Mouse (Mus musculus): Measurements from ENCODE around the gene Ripor2. TPM values are rescaled to one million over a fixed set of nuclear protein-coding genes. Genes with fewer than 3 reads are reported as not detected.

The Ripor2 gene
- polyA plus RNA-seq, 1 experiment from 2014 or later, result 24.5 TPM

DNA sequence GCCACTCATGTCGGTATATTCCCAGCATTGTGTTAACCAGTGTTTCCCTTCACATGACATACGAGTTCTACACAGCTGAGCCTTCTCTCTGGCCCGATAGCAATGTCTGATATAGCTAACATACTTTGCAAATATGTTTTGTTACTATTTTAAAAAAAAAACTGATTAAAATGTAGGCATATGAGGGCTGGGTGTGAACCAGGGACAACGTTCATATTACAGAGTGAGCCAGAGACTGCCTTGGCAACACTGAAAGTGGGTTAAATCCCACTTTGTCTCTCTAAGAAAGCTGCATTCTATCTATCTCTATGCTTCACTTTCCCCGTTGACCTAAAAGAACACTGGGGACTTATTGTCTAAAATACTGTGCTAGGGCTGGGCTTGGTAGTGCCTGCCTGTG is 147.1 kb downstream of the Ripor2 start:
- Histone ChIP-seq H3K9ac (replicated peaks) (no peak overlapping the region), H3K27me3 (no peaks in the 10 kb centered on the region), H3K4me1 (0 out of 2 replicates have a peak, but pooled peaks cover 4% of the 10 kb centered on the region), H3K9me3 (no peaks in the 10 kb centered on the region), H3K27ac (replicated peaks) (no peak overlapping the region), H3K36me3 (0 out of 2 replicates have a peak, but pooled peaks cover 3% of the 10 kb centered on the region), H3K4me3 (no peak overlapping the region), H3K4me2 (replicated peaks) (no peak overlapping the region)
- 90% methylated on average over 5 of the region's 5 CpGs for WGBS
- no peak for ATAC-seq (replicated peaks)

DNA sequence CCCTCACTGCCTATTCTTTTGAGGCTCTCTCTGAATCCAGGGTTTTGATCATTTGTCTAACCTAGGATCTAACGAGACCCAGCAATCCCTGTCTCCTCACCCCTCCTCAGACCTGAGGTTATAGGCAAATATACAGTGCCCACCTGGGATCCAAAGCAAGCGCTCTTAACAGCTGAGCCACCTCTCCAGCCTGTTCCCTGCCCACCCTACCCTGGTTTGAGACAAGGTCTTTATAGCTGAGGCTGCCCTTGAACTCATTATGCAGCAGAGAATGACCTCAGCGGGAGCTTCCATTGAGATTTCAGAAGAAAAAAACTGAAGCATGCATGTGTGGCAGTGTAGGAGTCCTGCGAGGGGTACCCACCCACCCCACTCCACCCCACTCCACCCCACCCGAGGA is 152.5 kb downstream of the Ripor2 start:
- Histone ChIP-seq H3K27ac (replicated peaks) (no peak overlapping the region), H3K9ac (replicated peaks) (no peak overlapping the region), H3K4me3 (no peak overlapping the region), H3K36me3 (0 out of 2 replicates have a peak, but pooled peaks cover 2% of the 10 kb centered on the region), H3K9me3 (no peaks in the 10 kb centered on the region), H3K27me3 (no peaks in the 10 kb centered on the region), H3K4me1 (no peaks in the 10 kb centered on the region), H3K4me2 (replicated peaks) (no peak overlapping the region)
- WGBS, result 68% methylated on average over 5 of the region's 5 CpGs
- ATAC-seq (replicated peaks), result no peak

DNA sequence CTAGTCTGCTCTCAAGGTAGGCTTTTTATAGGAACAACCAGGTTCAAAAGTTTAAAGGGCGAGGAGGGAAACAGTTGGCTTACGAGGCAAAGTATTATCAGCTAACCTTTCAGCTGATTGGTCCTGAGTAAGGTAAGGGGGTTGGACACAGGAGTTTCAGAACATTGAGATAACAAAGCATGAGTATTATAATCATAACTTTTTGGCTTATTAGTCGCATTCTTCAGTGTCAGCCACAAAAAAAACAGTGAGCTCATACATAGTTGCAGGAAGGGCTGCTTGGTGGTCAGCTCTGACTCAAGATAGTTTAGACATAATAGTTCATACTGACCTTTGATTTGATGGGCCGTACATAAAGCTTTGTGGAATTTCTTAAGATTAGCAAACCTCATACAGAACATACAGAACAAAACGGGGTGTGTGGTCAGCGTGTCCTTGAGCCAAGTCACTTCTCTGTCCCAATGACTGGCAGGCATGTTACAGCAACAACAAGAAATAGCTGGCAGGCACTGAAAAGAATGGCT is 153.7 kb downstream of the Ripor2 start:
- no peak overlapping the region for H3K4me2 ChIP-seq (replicated peaks)
- H3K4me3 ChIP-seq, result no peak overlapping the region
- WGBS, result 67% methylated on average over 6 of the region's 6 CpGs
- no peaks in the 10 kb centered on the region for H3K9me3 ChIP-seq
- H3K4me1 ChIP-seq, result no peaks in the 10 kb centered on the region
- H3K36me3 ChIP-seq, result 0 out of 2 replicates have a peak, but pooled peaks cover 2% of the 10 kb centered on the region
- no peaks in the 10 kb centered on the region for H3K27me3 ChIP-seq
- H3K9ac ChIP-seq (replicated peaks), result no peak overlapping the region
- ATAC-seq (replicated peaks), result no peak
- H3K27ac ChIP-seq (replicated peaks), result no peak overlapping the region

DNA sequence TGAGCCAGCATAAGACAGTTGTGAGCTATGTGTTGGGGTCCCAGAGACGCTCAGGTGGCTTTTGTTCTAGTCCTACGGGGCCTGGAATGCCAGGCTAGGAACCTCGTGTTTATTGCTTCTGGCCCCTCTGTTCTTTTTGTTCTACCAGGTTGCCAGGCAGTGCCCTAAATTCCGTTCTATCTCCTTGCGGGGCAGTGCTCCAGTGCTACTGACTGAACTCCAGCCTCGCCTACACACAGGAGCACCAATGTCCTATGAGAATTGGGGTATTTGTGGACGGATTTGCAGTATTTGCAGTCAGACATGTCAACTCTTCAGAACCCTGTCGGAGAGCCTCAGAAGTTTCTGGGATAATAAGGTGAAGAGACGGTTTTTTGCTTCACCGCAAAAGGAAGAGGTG is 159.0 kb downstream of the Ripor2 start, which contains the start of gene Armh2:
TSS of gene Armh2 (plus strand) at position 205 of the 400 bp plus-strand sequence.
- H3K4me2 ChIP-seq (replicated peaks), result no peak within 1 kb of the TSS
- no peak for ATAC-seq (replicated peaks)
- H3K27me3 ChIP-seq, result no peaks in the 10 kb centered on the region
- no peak within 1 kb of the TSS for H3K9ac ChIP-seq (replicated peaks)
- WGBS, result 84% methylated on average over 10 of the region's 10 CpGs
- no peaks in the 10 kb centered on the region for H3K9me3 ChIP-seq
- no peaks in the 10 kb centered on the region for H3K4me1 ChIP-seq
- H3K27ac ChIP-seq (replicated peaks), result no peak within 1 kb of the TSS
- H3K36me3 ChIP-seq, result 0 out of 2 replicates have a peak, but pooled peaks cover 2% of the 10 kb centered on the region
- no peak within 1 kb of the TSS for H3K4me3 ChIP-seq

DNA sequence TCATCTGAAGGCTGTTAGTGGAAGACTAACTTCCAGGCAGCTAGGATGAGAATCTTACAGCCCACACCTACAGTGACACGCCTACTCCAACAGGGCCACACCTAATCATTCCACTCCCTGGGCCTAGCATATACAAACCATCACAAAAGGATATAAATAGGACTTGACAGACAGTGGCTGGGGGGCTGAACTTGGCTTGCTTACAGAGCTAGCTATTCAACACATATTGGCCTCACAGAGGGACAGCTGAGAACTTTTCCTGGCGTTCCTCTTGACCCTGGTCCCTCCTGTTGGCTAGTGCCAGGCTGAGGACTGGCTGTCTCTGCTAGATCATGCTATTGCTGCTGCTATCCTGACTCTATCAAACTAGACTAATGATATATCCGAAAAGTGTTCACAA is 165.8 kb downstream of the Ripor2 start:
- Histone ChIP-seq H3K4me1 (no peaks in the 10 kb centered on the region), H3K4me3 (no peak overlapping the region), H3K9me3 (no peaks in the 10 kb centered on the region), H3K4me2 (replicated peaks) (no peak overlapping the region), H3K27me3 (no peaks in the 10 kb centered on the region), H3K36me3 (0 out of 2 replicates have a peak, but pooled peaks cover 5% of the 10 kb centered on the region), H3K27ac (replicated peaks) (no peak overlapping the region), H3K9ac (replicated peaks) (no peak overlapping the region)
- WGBS, result 84% methylated on average over 3 of the region's 3 CpGs
- ATAC-seq (replicated peaks), result no peak

DNA sequence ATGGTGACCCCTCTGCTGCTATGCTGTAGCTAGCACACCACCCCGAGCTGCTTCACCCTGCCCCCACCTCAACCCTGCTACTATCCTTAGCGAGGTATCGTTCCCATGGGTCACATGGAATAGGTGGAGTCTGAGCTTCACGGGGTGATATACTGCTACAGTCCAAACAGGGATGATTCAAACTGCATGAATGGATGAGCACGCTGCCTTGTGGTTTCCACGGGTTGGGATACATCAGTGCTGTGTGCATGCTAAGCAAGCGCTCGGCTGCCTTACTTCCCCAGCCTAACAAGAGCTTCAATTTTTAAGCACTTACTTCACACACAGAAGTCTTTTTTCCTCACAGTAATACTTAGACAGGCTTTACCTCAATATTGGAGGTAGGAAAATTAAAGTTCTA is 168.8 kb downstream of the Ripor2 start:
- no peak overlapping the region for H3K4me3 ChIP-seq
- H3K9ac ChIP-seq (replicated peaks), result no peak overlapping the region
- no peaks in the 10 kb centered on the region for H3K9me3 ChIP-seq
- WGBS, result 91% methylated on average over 8 of the region's 8 CpGs
- H3K4me1 ChIP-seq, result no peaks in the 10 kb centered on the region
- no peak overlapping the region for H3K27ac ChIP-seq (replicated peaks)
- no peaks in the 10 kb centered on the region for H3K27me3 ChIP-seq
- no peak for ATAC-seq (replicated peaks)
- 0 out of 2 replicates have a peak, but pooled peaks cover 7% of the 10 kb centered on the region for H3K36me3 ChIP-seq
- H3K4me2 ChIP-seq (replicated peaks), result no peak overlapping the region

DNA sequence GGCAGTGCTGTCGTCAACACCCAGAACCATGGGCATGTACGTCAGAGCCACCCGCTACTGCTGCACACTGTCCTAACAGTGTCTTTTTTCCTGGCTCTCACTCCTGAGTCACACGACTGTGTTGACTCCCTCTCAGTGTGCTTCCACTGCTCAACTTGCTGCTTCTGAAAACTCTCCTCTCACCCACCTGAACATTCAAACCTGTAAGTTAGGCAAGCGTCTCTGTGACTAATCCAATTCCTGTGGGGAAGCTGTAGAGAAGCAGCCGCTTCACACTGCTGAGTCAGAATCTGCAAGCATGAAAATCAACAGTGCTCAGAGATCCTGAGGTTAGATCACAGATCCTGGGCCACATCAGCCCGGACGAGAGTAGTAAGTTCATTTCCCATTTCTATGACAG is 169.4 kb downstream of the Ripor2 start:
- Histone ChIP-seq H3K27ac (replicated peaks) (no peak overlapping the region), H3K9me3 (no peaks in the 10 kb centered on the region), H3K36me3 (0 out of 2 replicates have a peak, but pooled peaks cover 7% of the 10 kb centered on the region), H3K9ac (replicated peaks) (no peak overlapping the region), H3K4me2 (replicated peaks) (no peak overlapping the region), H3K4me3 (no peak overlapping the region), H3K27me3 (no peaks in the 10 kb centered on the region), H3K4me1 (no peaks in the 10 kb centered on the region)
- ATAC-seq (replicated peaks), result no peak
- WGBS, result 91% methylated on average over 8 of the region's 8 CpGs

DNA sequence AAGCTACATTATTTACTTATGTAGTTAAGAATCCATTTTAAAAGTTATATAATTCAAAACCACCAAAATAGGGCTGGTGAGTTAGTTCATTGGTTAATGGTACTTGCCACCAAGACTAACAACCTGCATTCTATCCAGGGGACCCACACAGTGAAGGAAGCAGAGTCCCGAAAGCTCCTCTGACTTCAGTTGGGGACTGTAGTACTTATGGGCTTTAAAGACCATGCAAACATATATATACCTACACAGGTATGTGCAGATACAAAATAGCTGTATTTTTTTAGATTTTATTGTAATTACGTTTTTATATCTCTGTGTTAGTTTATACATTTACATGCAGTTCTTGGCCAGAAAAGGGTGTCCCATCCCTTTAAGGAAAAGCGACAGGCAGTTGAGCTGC is 174.8 kb downstream of the Ripor2 start:
- WGBS, result 94% methylated on average over 3 of the region's 3 CpGs
- Histone ChIP-seq H3K9me3 (no peaks in the 10 kb centered on the region), H3K27ac (replicated peaks) (no peak overlapping the region), H3K27me3 (no peaks in the 10 kb centered on the region), H3K36me3 (0 out of 2 replicates have a peak, but pooled peaks cover 4% of the 10 kb centered on the region), H3K9ac (replicated peaks) (no peak overlapping the region), H3K4me2 (replicated peaks) (no peak overlapping the region), H3K4me1 (peaks cover 7% of the 10 kb centered on the region; the same call in 1 of the 2 replicates), H3K4me3 (no peak overlapping the region)
- no peak for ATAC-seq (replicated peaks)

DNA sequence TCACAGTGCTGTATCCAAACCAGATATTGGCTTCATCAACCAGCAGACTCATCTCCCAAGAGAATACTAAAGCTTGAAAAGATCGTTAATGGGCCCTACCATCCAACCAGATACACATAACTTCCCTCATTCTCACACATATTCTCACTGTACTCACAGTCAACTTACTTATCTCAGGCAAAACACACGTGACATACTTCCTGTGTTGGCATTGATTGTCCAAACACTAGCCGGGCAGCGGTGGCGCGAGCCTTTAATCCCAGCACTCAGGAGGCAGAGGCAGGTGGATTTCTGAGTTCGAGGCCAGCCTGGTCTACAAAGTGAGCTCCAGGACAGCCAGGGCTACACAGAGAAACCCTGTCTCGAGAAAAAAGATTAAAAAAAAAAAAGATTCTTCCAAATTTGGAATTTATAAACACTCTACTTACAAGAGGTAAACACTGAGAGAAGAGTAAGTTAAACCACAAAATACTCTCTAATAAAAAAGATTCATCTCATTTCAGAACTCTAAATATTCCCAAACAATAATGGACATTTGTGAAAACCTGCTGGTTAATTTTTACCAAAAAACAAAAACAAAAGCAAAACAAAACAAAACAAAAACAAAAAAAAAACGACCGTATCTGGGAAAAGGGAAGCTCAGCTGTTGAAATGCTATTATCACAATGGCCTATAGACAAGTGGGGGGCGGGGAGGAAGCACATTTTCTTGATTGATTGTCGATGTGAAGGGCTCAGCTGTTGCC is 176.0 kb downstream of the Ripor2 start:
- 90% methylated on average over 12 of the region's 12 CpGs for WGBS
- Histone ChIP-seq H3K4me2 (replicated peaks) (no peak overlapping the region), H3K9ac (replicated peaks) (no peak overlapping the region), H3K9me3 (no peaks in the 10 kb centered on the region), H3K27ac (replicated peaks) (no peak overlapping the region), H3K4me1 (peaks cover 11% of the 10 kb centered on the region; the same call in 1 of the 2 replicates), H3K36me3 (0 out of 2 replicates have a peak, but pooled peaks cover 4% of the 10 kb centered on the region), H3K27me3 (no peaks in the 10 kb centered on the region), H3K4me3 (no peak overlapping the region)
- no peak for ATAC-seq (replicated peaks)

DNA sequence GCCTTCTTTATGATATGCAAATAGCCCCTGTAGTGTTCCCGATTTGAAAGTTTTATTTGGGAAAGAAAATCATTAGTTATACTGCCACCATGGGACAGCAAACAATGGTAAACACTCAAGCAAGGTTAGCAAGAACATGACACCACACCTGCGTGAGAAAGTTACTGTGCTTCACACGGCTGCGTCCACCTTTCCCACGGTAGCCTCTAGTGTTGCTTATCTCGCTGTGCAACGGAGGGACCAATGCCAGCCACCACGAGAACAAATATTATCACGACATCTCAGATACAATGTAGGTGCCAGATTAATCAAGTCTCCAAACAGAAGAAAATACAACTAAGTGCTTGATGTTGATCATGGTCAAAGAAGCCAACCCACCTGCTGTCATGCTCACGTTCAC is 177.5 kb downstream of the Ripor2 start:
- Histone ChIP-seq H3K9me3 (no peaks in the 10 kb centered on the region), H3K4me2 (replicated peaks) (no peak overlapping the region), H3K27me3 (no peaks in the 10 kb centered on the region), H3K27ac (replicated peaks) (no peak overlapping the region), H3K36me3 (0 out of 2 replicates have a peak, but pooled peaks cover 2% of the 10 kb centered on the region), H3K4me3 (no peak overlapping the region), H3K4me1 (peaks cover 11% of the 10 kb centered on the region; the same call in 1 of the 2 replicates), H3K9ac (replicated peaks) (no peak overlapping the region)
- 94% methylated on average over 10 of the region's 10 CpGs for WGBS
- ATAC-seq (replicated peaks), result no peak

DNA sequence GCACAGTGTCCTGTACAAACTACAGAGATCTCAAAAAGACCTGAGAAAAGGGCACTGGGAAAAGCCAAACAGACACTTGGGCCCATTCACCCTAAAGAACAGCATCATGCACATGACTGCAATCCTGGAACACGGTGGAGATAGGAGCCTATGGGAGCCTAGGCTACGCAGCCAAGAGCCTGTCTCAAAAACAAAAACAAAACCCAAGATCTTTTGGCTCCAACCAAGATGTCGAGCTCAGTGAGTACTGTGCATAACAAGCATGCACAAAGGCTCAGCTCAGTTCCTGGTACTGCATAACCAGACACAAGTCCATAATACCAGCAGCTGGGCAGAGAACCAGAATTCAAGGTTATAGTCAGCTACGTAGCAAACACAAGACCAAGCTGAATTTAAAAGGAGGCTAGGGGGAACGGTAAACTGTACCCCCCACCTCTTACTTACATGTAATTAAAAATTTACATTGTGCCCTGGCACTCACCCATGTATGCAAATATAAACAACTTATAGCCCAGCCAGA is 178.4 kb downstream of the Ripor2 start:
- H3K36me3 ChIP-seq, result 0 out of 2 replicates have a peak, but pooled peaks cover 2% of the 10 kb centered on the region
- peak overlapping the region; percentile 64; the same call in 1 of the 2 replicates for H3K9ac ChIP-seq (replicated peaks)
- no peaks in the 10 kb centered on the region for H3K27me3 ChIP-seq
- H3K4me1 ChIP-seq, result peaks cover 11% of the 10 kb centered on the region; the same call in 1 of the 2 replicates
- peak overlapping the region; percentile 94 for H3K4me3 ChIP-seq
- WGBS, result 33% methylated on average over 5 of the region's 5 CpGs
- 0 out of 2 replicates have a peak, but pooled peaks have one; percentile 1 for ATAC-seq (replicated peaks)
- no peaks in the 10 kb centered on the region for H3K9me3 ChIP-seq
- peak overlapping the region; percentile 72 for H3K4me2 ChIP-seq (replicated peaks)
- H3K27ac ChIP-seq (replicated peaks), result no peak overlapping the region

DNA sequence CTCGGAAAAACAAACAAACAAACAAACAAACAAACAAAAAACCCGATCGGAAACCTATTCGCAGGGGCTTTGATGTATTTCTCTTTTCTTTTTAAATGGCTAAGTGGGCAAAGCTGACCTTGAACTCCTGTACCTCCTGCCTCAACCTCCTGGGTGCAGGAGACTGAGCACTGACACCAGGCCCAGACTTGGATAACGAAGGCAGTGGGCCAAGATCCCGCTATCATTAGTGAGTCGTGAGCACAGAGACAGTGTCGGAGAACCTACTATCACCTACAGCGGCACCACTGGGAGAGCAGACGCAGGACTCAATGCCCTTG is 179.1 kb downstream of the Ripor2 start:
- 8% methylated on average over 10 of the region's 10 CpGs for WGBS
- peak overlapping the region; percentile 82; the same call in 1 of the 2 replicates for H3K27ac ChIP-seq (replicated peaks)

More for the DNA sequence above, 179.1 kb downstream of the Ripor2 start:
- ATAC-seq (replicated peaks), result no peak
- H3K27me3 ChIP-seq, result no peaks in the 10 kb centered on the region
- peaks cover 11% of the 10 kb centered on the region; the same call in 1 of the 2 replicates for H3K4me1 ChIP-seq
- H3K4me3 ChIP-seq, result peak overlapping the region; percentile 94
- 0 out of 2 replicates have a peak, but pooled peaks cover 2% of the 10 kb centered on the region for H3K36me3 ChIP-seq
- H3K9me3 ChIP-seq, result no peaks in the 10 kb centered on the region
- peak overlapping the region; percentile 64 for H3K9ac ChIP-seq (replicated peaks)
- H3K4me2 ChIP-seq (replicated peaks), result peak overlapping the region; percentile 72
